Mouse (Mus musculus) urinary bladder, postnatal 10 days (tissue): ENCODE results near the gene Atxn3.
"Not testable (repeated sequence)": the region's sequence is repeated elsewhere in the genome, so short reads cannot be mapped to it uniquely, and the experiment has no call there.

Experiments used
- DNase-seq: peaks from one replicate; pipeline ENCODE4 v3.0.0; 2022; ENCODE audit warnings: low spot score

The Atxn3 gene

DNA sequence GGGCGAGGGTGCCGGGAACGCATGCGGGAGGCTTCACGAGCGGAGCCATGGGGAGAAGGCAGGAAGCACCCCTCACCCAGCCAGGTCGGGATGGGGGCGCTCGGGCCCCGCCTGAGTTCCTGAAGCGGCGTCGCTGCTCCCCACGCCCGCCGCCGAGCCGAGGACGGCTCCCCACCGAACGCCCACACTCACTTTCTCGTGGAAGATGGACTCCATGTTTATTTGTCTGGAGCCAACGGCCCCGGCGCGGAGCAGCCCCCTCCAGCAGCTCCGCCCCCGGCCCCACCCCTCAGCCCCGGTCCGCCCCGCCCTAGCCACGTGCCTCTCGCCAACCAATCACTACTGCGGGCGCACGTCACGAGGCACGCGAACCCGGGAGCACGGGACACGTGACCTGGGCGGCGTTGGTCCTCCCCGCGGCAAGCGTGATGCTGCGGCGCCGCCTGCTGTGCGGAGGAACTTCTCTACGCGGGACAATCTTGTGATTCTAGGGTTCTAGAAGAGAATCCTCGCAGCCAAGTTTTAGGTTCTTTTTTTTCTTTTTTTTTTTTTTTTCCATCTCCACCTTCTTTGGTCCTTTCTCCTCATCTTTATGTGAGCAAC is at the start of gene Atxn3:
Gene Atxn3, minus strand, starts transcription at position 305 of the 603 bp plus-strand sequence.
- peak; percentile 96 for DNase-seq

DNA sequence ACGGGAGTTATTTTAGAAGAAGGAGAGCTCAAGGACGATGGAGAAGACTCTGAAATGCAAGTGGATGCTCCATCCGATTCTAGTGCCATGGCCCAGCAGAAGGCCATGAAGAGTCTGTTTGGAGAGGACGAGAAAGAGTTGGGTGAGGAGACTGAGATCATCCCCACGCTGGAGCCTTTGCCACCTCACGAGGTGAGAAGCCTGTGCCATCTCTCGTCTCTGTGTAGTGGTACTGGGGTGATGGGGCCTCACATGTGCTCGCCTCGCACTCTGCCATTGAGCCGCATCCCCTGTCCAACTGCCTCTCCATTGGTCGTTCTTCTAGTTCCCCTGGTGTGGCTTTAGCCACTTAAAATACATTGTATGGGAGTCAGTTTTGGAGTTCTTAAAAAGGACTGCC is 42.7 kb upstream of the Atxn3 start:
- DNase-seq: no peak

DNA sequence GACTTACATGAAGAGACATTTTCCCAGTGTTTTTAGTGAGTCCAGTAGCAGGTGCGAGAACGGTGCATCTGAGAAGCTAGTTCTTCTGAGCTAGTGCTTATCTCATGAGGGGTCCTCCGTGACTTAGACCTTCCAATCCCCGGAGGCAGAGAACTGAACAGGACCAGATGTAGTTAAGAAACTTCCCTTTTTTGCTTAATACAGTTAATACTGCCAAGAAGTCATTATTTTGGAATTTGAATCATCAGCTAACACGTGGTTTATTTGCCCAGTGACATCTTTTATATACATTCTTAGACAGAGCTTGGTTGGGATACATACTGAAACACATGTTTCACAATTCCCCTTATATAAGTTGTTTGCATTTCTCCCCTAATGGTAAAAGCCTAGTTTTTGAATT is 40.9 kb upstream of the Atxn3 start:
- no peak for DNase-seq

GRCm38 (mm10) chr12:101994576-101995467 is 36.8 kb upstream of the Atxn3 start:
- DNase-seq: no peak

- DNase-seq: no peak
These were observed 29.6 kb upstream of the Atxn3 start for GRCm38 (mm10) chr12:101987659-101988058.

GRCm38 (mm10) chr12:101985110-101985509 is 27.1 kb upstream of the Atxn3 start:
- no peak for DNase-seq

- DNase-seq: no peak
These were observed 24.9 kb upstream of the Atxn3 start for GRCm38 (mm10) chr12:101982977-101983376.

DNA sequence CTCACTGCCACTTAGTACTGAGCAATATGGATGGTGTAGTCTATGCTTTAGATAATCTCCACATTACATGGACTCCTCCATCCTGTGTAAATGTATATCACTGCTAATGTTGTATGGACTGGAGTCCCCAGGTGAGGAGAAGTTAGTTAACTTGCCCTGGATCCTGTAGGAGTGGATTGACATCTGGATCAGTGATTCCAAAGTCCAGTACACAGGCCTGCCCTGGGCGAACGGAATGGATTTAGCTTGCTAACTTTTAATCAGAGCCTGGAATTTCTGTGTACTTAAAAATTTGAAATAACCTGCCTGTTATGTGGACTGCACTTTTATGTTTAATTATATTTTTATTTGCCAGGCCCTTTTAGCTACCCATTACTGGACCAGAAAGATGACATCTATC is 23.5 kb upstream of the Atxn3 start:
- no peak for DNase-seq

DNA sequence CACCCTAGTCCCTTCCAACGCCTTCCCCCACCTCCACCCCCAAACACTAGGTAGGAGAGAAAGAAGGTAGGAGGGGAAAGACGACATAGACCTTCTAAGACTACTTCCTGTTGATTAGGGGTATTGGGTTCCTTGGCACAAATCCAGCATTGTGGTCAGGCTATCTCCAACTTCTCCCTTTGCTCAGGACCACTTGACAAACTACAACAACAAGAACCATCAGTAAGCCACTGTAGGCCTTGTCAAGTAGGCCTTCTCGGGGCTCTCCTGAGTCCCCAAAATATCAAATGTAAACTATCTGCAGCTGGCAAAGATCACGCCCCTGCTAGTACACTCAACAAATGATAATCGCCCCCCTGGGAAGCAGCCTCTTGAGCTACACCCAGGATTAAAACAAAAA is 22.2 kb upstream of the Atxn3 start:
- no peak for DNase-seq

DNA sequence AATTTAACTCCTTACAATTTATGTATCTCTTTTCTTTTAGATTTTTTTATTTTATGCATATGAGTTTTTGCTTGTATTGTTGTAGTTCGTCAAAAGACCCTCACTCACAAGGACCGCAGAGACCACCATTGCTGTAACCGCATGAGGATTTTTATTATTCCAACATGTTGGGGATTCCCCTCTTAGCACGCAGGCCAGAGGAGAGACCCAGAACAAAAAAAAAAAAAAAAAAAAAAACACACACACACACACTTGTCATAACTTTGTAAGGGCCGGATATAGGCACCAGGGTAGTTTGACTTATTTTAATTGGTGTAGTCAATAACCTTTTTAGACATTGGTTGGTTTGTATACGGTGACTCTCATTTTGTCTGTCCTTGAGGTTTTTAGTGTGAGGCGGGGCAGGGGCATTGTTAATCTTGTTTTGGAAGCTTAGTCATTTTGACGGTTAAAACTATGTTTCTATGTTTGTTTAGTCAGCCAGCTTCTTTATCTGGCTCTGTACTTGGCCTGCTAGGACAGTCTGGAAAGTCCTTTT is 21.2 kb upstream of the Atxn3 start:
- DNase-seq: no peak

DNA sequence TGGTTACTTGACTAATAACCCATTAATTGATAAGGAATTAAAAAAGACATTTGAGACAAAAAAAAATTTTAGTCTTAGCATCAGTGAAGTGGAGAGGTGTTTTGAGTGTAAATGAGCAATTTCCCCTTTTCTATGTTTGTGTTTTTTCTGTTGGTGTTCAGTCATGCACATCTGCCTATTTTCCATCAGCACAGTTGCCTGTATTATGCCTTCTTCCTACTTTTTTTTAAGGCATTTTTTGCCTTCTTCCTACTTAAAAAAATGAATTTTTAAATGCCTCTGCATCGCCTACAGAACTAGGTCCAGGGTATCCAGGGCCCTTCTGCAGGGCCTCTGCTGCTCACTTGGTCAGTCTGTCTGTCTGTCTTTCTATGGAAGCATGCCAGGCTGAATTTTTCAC is 20.5 kb upstream of the Atxn3 start:
- no peak for DNase-seq

DNA sequence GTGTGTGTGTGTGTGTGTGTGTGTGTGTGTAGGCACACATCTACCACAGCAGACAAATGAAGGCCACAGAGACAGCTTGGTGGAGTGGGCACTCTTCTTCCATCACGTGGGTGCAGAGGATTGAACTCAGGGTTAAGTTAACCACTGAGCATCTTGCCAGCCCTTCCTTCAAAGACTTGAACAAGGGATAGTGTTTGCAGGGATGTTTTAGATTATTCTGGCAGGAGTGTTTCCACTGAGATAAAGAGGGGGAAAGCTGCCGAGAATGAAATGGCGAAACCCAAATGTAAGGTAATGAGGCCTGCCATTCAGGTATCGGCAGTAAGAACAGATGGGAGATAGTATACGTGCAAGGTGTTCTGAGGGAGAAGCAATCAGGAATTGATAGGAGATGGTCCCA is 20.1 kb upstream of the Atxn3 start:
- no peak for DNase-seq

GRCm38 (mm10) chr12:101977404-101977915 is 19.4 kb upstream of the Atxn3 start:
- DNase-seq: no peak

DNA sequence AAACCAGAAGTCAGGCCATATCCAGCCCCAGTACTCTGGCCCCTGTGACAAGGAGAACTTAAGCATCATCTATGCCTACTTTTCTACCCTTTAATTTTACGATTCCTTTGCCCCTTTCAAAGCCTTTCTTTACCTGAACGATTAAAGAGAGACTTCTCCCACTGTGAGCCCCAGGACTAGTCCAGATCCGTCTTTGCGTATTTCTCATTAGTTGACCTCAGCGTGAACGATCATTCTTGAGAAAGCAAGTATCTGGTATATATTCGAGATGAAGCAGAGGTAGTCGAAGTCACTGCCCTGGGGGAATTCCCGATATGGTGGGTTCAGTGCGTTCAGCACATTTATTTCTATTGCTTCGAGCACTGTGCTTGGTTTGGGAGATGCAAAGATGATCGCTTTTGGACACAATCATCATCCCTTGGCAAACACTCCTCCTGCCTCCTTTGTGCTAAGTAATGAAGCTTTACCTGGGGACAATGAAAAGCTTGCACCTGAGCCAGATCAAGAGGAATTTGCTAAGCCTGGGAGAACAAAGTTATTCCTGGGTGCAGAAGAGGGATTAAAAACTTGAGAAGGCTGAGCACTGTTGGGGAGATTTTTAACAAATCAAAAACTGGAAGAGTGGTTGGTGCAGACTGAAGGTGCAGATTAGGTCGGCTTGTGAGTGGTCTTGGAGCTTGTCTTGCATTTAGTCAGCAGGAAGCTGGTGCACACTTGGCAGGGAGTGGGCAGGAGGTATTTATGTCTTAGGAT is 18.8 kb upstream of the Atxn3 start:
- DNase-seq: no peak

DNA sequence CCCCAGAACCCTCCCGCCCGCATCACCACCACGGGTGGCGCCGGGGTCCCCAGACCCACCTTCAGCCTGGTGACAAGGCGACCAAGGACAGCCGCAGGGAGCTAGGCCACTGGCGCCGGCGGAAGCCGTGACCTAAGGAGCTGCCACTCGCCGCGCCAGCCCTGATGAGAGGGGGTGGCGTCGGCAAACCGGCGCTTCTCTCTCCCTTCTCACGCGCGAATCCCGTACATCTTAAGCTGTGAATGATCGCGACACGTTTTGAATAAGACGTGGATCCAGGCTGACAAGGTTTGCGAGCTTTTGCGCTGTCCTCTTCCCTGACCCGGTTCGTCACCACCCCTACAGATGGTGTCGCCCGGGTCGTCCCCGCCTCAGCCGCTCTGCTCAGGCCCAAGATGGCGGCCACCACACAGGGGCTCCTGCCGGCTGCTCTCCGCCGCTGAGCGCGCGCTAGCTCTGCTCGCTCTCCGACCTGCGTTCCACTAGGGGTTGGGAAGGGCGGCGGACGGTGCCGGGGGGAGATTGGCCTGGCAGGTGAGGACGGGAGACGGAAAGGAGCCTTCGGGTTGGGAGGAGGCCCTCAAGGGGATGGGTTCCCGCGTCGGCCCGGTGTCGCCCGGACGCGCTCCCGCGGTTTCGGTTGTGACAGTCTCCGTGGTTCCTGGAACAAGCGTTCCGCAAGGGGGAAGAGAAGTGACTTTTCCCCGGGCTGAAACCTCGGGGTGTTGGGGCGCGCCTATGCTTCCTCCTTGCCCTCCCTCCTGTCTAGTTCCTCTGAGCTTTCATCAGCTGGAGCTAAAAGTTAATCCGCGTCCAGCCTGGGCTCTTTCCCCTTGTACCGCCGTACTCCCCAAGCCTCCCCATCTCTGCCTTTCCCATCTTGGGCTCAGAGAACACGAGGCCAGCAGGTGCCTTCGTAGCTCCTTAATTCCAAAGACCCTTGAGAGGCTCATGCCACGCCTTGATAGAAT is 17.8 kb upstream of the Atxn3 start, which contains the start of gene Cpsf2:
Gene Cpsf2, plus strand, starts transcription at position 388 of the 971 bp plus-strand sequence.
- DNase-seq: peak; percentile 28

GRCm38 (mm10) chr12:101975167-101975600 is 17.1 kb upstream of the Atxn3 start:
- DNase-seq: no peak

DNA sequence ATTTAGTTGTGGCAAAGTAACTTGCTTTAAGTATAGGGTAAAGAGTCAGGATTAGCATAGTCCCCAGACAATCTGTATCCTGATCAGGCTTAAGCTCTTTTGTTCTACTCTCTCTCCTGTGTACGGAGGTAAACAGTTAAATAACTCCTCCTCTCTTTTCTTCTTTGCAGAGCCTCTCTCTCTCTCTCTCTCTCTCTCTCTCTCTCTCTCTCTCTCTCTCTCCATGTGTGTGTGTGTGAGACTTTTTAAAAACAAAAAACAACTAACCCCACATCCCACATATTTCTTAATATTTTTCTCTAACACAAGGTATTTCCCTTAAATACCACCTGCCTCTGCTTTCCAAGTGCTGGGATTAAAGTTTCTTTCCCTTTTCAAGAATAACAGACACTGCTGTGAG is 16.5 kb upstream of the Atxn3 start:
- DNase-seq: no peak

DNA sequence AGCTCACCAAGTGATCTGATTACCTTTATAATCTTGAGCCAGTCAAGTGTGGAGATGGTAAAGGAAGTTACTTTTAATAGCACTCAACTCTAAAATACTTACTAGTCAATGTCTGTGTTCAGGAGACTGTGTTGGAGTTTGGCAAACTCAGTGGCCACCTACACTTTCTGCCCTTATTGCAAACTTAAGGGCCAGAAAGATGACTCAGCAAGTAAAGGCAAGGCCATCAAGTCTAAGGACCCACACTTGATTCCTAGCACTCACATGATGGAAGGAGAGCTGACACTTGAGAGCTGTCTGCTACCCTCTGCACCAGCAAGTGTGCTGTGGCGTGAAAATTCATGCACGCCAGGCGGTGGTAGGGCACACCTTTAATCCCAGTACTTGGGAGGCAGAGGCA is 14.2 kb upstream of the Atxn3 start:
- no peak for DNase-seq

DNA sequence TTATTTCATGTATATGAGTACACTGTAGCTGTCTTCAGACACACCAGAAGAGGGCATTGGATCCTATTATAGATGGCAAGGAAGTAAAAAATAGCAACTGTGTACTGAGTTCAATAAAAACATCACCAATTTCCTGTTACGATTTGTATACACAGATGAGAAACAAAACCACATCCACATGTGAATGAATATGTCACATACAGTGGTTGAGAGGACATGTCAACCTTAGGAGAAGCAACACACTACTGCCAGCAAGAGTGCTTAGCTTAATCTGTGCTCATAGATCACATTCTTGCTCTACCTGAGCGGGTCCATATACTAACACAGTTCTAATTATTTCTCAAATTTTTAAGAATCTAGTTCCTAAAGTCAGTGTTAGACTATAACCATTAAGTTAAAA is 13.3 kb upstream of the Atxn3 start:
- DNase-seq: no peak

DNA sequence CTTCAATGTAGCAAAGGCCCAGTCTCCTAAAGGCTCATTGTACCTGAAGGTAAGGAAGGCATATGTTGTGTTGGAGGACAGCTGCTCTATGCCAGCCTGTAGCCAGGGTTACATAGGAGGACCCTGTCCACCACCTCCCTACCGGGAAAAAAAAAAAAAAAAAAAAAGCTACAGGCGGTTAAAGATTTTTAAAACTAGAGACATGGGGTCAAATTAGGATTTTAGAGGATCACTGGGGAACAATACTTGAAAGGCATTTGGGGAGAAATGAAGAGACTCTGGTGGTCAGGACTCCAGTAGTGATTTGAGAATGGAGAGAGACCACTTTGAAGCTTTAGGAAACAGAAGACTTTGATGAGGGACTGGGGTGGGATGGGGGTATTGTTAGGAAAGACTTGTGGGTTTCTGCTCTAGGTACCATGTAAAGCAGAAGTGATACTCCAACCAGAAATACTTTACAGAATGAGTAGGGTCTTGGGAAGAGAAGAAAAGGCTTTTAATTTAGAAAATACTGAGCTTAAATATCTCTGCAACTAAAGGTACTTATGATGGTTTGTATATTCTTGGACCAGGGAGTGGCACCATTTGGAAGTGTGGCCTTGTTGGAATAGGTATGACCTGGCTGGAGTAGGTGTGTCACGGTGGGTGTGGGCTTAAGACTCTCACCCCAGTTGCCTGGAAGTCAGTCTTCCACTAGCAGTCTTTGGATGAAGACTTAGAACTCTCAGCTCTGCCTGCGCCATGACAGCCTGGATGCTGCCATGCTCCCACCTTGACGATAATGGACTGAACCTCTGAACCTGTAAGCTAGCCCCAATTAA is 1.1 kb upstream of the Atxn3 start:
- DNase-seq: not testable (repeated sequence)
